Mouse (Mus musculus) brain, embryonic 14.5 days (tissue): ENCODE data around the gene Elovl1.

Experiments used
- CTCF ChIP-seq: fragments of 200-500 bp; IDR thresholded peaks from 2 replicates; pipeline ENCODE4 v1.5.1; 2012; ENCODE audit warnings: inconsistent platforms, mild to moderate bottlenecking, moderate library complexity, borderline replicate concordance; ENCODE audit not compliant: insufficient read depth, insufficient read length; ENCODE audit errors: extremely low read depth
- POLR2A ChIP-seq: fragments of 200-500 bp; IDR thresholded peaks from 2 replicates; pipeline ENCODE4 v1.6.1; 2012; ENCODE audit warnings: mild to moderate bottlenecking, inconsistent platforms, borderline replicate concordance; ENCODE audit not compliant: poor library complexity, insufficient read depth, insufficient read length, severe bottlenecking; ENCODE audit errors: extremely low read depth

DNA sequence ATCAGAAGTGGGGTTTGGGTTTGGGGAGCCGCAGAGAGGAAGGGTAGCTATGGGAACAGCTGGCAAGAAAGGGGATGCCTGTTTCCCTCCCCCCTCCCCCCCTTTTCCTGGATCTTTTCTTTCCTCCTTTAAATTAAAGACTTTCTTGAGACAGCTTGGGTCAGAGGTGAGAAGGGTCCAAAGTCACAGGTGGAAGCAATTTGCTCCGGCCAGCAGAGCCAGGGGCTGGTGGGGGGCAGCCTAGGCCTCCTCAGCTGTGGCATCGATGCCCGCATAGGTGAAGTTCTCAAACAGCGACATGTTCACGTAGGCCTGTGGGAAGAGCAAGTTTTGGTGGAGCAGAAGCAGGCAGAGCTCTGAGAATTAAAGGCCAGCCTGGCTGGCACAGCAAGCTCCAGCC, 43.4 kb downstream of the Elovl1 start:
- TF ChIP-seq CTCF, result no peak
- no peak for TF ChIP-seq POLR2A
